Mouse (Mus musculus): Measurements from ENCODE around the gene Lpcat1.

DNA sequence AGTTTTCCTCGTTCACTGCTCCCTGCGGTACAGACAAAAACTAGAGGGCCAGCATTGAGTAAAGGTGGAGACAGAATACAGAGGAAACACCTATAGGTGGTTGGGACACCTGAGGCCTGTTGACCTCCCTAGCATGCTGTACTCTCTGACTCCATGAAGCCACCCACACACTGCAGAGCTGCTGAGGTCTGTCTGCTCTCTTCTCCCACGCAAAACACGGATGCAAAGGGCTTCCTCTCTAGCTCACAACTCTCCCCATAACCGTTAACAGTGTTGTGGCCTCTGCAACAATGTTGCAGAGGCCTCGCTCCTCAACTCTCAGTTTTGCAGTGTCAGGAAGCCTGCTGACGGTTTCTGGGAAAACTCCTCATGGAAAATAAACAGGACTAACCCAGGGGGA is 15.5 kb downstream of the Lpcat1 start:
- no peak for TF ChIP-seq HCFC1 (IDR thresholded peaks at IDR 0.05; ENCODE audit: borderline replicate concordance, insufficient read depth, low read length)
- TF ChIP-seq ZNF384 (IDR thresholded peaks at IDR 0.05; ENCODE audit: low read depth, low read length), result no peak
- no peak for TF ChIP-seq ZC3H11A (IDR thresholded peaks at IDR 0.05; ENCODE audit: borderline replicate concordance, low read depth, low read length)
- TF ChIP-seq CHD2 (IDR thresholded peaks at IDR 0.05; ENCODE audit: low read depth, low read length), result no peak
- TF ChIP-seq MAFK (IDR thresholded peaks at IDR 0.05; ENCODE audit: insufficient read depth, low read depth, low read length), result no peak

Data from ES-E14 (cell line).